Mouse (Mus musculus) c-Kit-negative CD71-positive TER-119-positive erythroid progenitor cells, embryonic 14.5 days (primary cell): Measurements from ENCODE around the gene Eif3a.

Experiments used
- DNase-seq: peaks from one replicate; pipeline ENCODE4 v3.0.0-alpha.2; 2013; ENCODE audit warnings: low read depth, low spot score

The Eif3a gene

GRCm38 (mm10) chr19:60790551-60791161 lies at the start of gene Eif3a:
TSS of gene Eif3a (minus strand) at chr19:60790658.
- DNase-seq = peak; percentile 87

GRCm38 (mm10) chr19:60837747-60838146 lies 47.3 kb upstream of the Eif3a start:
- peak; percentile 72 for DNase-seq

- no peak for DNase-seq
Observed at GRCm38 (mm10) chr19:60818677-60819076, 28.2 kb upstream of the Eif3a start.

- no peak for DNase-seq
Observed at GRCm38 (mm10) chr19:60813133-60813532, 22.7 kb upstream of the Eif3a start.

GRCm38 (mm10) chr19:60812036-60812389 lies 21.6 kb upstream of the Eif3a start:
- no peak for DNase-seq

GRCm38 (mm10) chr19:60811098-60812035 lies 20.9 kb upstream of the Eif3a start, which contains the start of gene Fam45a:
TSS of gene Fam45a (plus strand) at chr19:60811585.
- DNase-seq = peak; percentile 91

- DNase-seq = no peak
Observed at GRCm38 (mm10) chr19:60809927-60810326, 19.5 kb upstream of the Eif3a start.

GRCm38 (mm10) chr19:60804903-60805302 lies 14.4 kb upstream of the Eif3a start:
- no peak for DNase-seq

- peak; percentile 72 for DNase-seq
Observed at GRCm38 (mm10) chr19:60799867-60800569, 9.6 kb upstream of the Eif3a start.

- no peak for DNase-seq
Observed at GRCm38 (mm10) chr19:60797415-60797814, 7.0 kb upstream of the Eif3a start.

GRCm38 (mm10) chr19:60795244-60795643 lies 4.8 kb upstream of the Eif3a start:
- no peak for DNase-seq

- DNase-seq = no peak
Observed at GRCm38 (mm10) chr19:60793170-60793707, 2.8 kb upstream of the Eif3a start.

GRCm38 (mm10) chr19:60791164-60791563 lies 706 bp upstream of the Eif3a start:
- DNase-seq = no peak

- DNase-seq = no peak
Observed at GRCm38 (mm10) chr19:60789919-60790506, 445 bp downstream of the Eif3a start.

- DNase-seq = no peak
Observed at GRCm38 (mm10) chr19:60789452-60789851, 1.0 kb downstream of the Eif3a start.

- no peak for DNase-seq
Observed at GRCm38 (mm10) chr19:60788214-60788960, 2.1 kb downstream of the Eif3a start.

- no peak for DNase-seq
Observed at GRCm38 (mm10) chr19:60787465-60788150, 2.9 kb downstream of the Eif3a start.

- DNase-seq = no peak
Observed at GRCm38 (mm10) chr19:60784712-60785111, 5.7 kb downstream of the Eif3a start.

GRCm38 (mm10) chr19:60782034-60782433 lies 8.4 kb downstream of the Eif3a start:
- no peak for DNase-seq

GRCm38 (mm10) chr19:60773366-60773765 lies 17.1 kb downstream of the Eif3a start:
- DNase-seq = no peak
